Mouse (Mus musculus): ENCODE measurements at regions not wholly inside any gene's neighbourhood (a gene's known extent, or its start where the extent isn't known, plus 50 kb on each side); places are given as distances from the start of the nearest gene placed in this dataset.

DNA sequence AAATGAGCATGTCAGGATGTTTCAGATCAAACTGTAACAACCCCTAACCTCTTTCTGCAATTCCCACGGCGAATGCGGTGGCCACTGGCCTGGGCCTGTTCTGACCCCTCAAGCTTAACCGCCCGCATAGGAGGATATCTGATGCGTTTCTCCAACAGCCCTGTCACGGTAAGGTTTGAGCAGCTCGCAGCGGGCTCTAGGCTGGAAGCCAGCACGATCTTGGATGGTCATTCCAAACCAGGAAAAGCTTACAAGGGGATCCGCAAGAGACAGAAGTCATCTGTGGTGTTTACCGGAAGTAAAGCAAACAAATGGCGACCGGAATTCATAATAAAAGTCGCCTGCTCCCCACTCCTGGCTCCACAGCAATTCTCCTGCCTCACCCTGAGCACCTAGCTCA lies 281.7 kb downstream of the Pdcd6ip start:
- no peak for ATAC-seq
- DNase-seq (ENCODE audit: low read depth, low spot score): no peak
- H3K27me3 ChIP-seq: no peaks in the 10 kb centered on the region
- ChIA-PET POLR2A (no interaction called here), CTCF (no interaction called here)
- TF ChIP-seq CTCF (IDR thresholded peaks at IDR 0.05): no peak
- in situ Hi-C loops (cut with MboI; ENCODE audit: low pct_unique_long_range_greater_than_20kb): no loop called here

DNA sequence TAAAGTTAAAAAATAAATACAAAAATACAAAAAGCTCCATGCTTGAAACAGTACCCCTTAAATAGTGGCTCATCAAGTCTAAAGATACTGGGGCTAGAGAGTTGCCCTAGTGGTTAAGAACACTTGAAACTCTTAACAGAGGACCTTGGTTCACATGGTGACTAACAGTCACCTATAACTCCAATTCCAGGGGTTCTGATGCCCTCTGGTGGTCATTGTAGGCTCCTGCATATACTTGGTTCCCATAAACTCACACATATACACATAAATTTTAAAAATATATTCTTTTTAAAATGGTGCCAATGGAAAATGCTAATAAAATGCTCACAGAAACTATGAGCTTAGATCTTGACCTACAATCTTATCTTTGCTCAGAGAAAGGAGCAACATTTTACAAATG lies 286.4 kb downstream of the Pdcd6ip start:
- ChIA-PET CTCF (interaction anchor here (1.2 to 1.6 kb wide), 2 partner anchors 10 to 24 kb away, joined by 4 read pairs; no protein-coding TSS in a partner anchor), POLR2A (no interaction called here)
- ATAC-seq (no peak), DNase-seq (ENCODE audit: low read depth, low spot score) (no peak)
- in situ Hi-C loops (cut with MboI; ENCODE audit: low pct_unique_long_range_greater_than_20kb): no loop called here
- peak; percentile 57 for TF ChIP-seq CTCF (IDR thresholded peaks at IDR 0.05)
- no peaks in the 10 kb centered on the region for H3K27me3 ChIP-seq

DNA sequence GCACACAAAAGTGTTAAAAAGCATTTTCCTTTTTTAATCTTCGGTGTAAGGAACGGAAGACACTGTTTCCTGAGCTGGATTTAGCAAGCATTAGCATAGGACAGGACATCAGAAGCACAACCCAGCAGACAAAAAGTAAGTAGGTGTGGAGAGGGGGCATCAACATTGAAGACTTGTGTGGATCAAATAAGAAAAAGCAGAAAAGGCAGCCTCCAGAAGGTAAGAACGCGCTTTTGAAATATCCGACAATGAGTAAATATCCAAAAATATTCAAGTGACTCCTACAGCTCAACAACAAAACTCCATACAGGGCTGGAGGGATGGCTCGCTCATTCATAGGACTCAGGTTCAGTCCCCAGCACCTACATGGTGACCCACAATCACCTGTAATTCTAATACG lies 286.9 kb downstream of the Pdcd6ip start:
- H3K27me3 ChIP-seq: no peaks in the 10 kb centered on the region
- in situ Hi-C loops (cut with MboI; ENCODE audit: low pct_unique_long_range_greater_than_20kb): no loop called here
- no peak for TF ChIP-seq CTCF (IDR thresholded peaks at IDR 0.05)
- ChIA-PET POLR2A (no interaction called here), CTCF (interaction anchor here (1.2 to 1.6 kb wide), 3 partner anchors 11 to 25 kb away, joined by 4 read pairs; no protein-coding TSS in a partner anchor)
- DNase-seq (ENCODE audit: low read depth, low spot score) (no peak), ATAC-seq (no peak)

DNA sequence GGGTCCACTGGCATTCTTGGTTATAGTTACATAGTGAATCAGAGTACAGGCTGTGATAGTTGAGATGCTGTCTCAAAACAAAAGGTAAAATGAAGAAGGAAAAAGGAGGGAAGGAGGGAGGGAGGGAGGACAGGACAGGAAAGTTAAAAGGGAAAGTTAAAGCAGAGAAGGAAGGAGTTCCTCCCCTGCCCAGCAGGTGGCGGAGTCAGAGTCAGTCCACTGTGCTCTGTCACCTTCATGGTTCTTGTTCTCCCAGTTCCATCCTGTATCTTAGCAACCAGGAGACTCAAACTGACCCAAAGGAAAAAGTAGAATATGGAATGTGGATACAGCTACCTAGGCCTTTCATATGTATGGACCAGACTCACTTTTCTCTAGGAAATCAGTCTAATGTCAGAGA lies 288.3 kb downstream of the Pdcd6ip start:
- ChIA-PET POLR2A (no interaction called here), CTCF (interaction anchor here (0.8 to 1.6 kb wide), 5 partner anchors 8 to 213 kb away, joined by 3 to 4 read pairs (median 4); no protein-coding TSS in a partner anchor)
- peak; percentile 83 for TF ChIP-seq CTCF (IDR thresholded peaks at IDR 0.05)
- no peak for DNase-seq (ENCODE audit: low read depth, low spot score)
- in situ Hi-C loops (cut with MboI; ENCODE audit: low pct_unique_long_range_greater_than_20kb): no loop called here
- no peaks in the 10 kb centered on the region for H3K27me3 ChIP-seq
- ATAC-seq: peak; percentile 54

DNA sequence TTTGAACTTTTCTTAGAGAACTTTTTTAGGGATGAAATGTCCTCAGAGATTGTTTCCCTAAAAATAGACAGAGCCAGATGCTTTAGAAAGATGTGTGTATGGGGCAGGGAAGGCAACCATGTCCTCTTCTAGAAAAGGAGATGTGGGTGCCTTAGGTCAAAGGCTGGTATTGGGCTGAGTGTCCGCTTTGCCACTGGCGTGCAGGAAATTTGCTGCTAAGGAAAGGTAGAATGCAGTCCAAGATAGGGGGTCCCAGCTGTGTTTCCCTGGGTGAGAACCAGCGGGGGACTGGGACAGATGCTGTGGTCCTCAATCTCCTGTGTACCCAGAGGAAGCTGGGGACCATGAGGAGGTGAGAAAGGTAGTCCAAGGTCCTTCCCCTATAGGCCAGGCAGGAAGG lies 291.0 kb downstream of the Pdcd6ip start:
- CTCF ChIA-PET: no interaction called here
- in situ Hi-C loops (cut with MboI; ENCODE audit: low pct_unique_long_range_greater_than_20kb): no loop called here
- H3K27me3 ChIP-seq: no peaks in the 10 kb centered on the region
- ATAC-seq (no peak), DNase-seq (ENCODE audit: low read depth, low spot score) (no peak)
- TF ChIP-seq CTCF (IDR thresholded peaks at IDR 0.05): no peak
- POLR2A ChIA-PET: no interaction called here

DNA sequence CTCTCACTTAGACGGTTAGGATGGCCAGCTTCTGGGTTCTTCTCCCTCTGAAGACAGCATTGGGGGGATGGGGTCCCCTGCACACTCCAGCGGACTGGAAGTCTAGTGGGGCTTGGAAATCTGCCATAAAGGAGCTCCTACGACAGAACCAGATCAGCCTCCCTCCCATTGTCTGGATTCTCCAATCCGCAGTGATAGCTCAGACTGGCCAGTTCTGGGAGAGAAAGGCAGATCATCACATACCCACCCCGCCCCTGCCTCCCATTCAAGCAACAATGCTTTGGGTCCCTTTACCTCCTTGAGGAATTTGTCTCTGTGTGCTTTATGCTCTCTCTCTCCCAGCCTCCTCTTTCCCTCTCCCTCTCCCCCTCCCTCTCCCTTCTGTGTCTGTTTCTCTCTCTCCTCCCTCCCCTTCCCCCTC lies 292.5 kb downstream of the Pdcd6ip start:
- in situ Hi-C loops (cut with MboI; ENCODE audit: low pct_unique_long_range_greater_than_20kb): no loop called here
- POLR2A ChIA-PET: no interaction called here
- CTCF ChIA-PET: no interaction called here
- no peak for TF ChIP-seq CTCF (IDR thresholded peaks at IDR 0.05)
- DNase-seq (ENCODE audit: low read depth, low spot score) (no peak), ATAC-seq (no peak)
- no peaks in the 10 kb centered on the region for H3K27me3 ChIP-seq

DNA sequence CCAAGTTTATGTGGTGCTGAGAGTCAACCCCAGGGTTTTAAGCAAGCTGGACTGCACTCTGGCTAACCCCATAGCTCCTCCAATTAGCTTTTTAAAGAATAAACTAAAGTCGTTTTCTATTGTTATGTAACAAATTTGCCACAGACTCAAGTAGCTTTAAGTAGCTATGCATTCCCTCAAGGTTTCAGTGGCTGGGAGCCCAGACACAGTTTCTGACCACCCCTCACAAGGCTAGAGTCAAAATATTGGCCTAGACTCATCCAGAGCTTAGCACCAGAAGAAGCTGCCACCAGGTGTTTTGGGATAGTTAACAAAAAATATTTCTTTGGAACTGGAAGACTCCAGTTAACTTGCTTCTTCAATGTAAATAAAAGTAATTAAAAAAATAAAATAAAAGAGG lies 293.4 kb downstream of the Pdcd6ip start:
- no peak for DNase-seq (ENCODE audit: low read depth, low spot score)
- no peaks in the 10 kb centered on the region for H3K27me3 ChIP-seq
- ATAC-seq: no peak
- ChIA-PET CTCF (no interaction called here), POLR2A (no interaction called here)
- TF ChIP-seq CTCF (IDR thresholded peaks at IDR 0.05): no peak
- in situ Hi-C loops (cut with MboI; ENCODE audit: low pct_unique_long_range_greater_than_20kb): no loop called here

DNA sequence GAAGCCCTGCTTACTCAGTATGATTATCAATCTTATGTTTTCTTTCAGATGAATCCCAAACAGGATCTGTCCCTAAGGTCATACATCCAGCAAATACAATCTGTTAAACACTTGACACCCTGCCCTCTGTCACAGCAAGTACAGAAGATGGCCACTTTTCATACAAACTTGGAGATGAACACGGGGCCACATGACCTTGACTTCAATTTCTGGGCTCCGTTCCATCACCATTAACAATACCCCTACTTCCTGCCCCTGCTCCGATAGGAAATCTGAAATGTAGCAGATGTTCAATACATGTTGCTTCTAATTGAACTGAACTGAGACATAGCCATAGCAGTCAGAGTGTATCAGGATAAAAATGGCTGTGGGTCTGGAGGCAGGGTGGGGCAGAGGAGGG lies 294.2 kb downstream of the Pdcd6ip start:
- H3K27me3 ChIP-seq: no peaks in the 10 kb centered on the region
- in situ Hi-C loops (cut with MboI; ENCODE audit: low pct_unique_long_range_greater_than_20kb): no loop called here
- DNase-seq (ENCODE audit: low read depth, low spot score) (no peak), ATAC-seq (no peak)
- CTCF ChIA-PET: no interaction called here
- POLR2A ChIA-PET: no interaction called here
- TF ChIP-seq CTCF (IDR thresholded peaks at IDR 0.05): no peak

DNA sequence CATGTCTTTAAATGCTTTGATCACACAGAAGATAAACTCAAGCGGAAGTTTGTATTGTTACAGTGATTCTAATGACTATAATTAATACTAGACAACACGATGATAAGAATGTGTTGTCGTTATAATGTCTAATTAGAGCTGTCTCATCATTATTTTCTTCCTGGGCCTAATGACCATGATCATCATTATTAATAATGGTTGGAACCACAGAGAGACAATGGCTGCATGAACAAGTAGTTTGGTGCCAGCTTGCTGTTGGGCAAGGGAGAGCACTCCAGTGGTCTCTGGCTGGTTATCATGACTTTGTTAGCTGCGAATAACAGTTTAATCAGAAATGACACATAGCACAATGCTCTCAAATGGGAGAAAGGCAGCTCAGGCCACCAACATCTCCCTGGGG lies 296.4 kb downstream of the Pdcd6ip start:
- CTCF ChIA-PET: no interaction called here
- in situ Hi-C loops (cut with MboI; ENCODE audit: low pct_unique_long_range_greater_than_20kb): no loop called here
- no peak for ATAC-seq

DNA sequence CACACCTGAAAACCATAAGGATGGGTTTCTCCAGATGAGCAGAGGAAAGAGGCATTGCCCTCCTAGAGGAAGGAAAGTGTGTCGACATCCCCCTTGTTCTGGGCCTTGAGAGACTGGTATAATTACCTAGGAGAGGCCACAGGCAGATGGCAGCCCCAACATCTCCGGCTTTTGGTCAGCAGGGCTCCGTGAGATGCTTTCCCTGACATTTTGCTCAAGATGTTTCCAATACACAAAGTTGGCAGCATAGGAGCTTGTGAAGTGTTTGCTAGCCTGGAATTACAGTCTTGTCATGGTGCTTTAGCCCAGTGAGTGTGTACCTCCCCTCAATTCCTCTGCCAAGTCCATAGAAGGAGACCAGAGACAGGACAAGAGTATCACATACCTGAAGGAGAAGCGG lies 299.5 kb downstream of the Pdcd6ip start:
- in situ Hi-C loops (cut with MboI; ENCODE audit: low pct_unique_long_range_greater_than_20kb): no loop called here
- TF ChIP-seq CTCF (IDR thresholded peaks at IDR 0.05): no peak
- no peaks in the 10 kb centered on the region for H3K27me3 ChIP-seq
- DNase-seq (ENCODE audit: low read depth, low spot score) (no peak), ATAC-seq (no peak)
- POLR2A ChIA-PET: no interaction called here
- CTCF ChIA-PET: no interaction called here

More for the DNA sequence above, 296.4 kb downstream of the Pdcd6ip start:
- POLR2A ChIA-PET: interaction anchor here (0.6 kb wide), 1 partner anchor 384 kb away, joined by 3 read pairs; no protein-coding TSS in a partner anchor
- no peak for DNase-seq (ENCODE audit: low read depth, low spot score)
- TF ChIP-seq CTCF (IDR thresholded peaks at IDR 0.05): no peak
- H3K27me3 ChIP-seq: no peaks in the 10 kb centered on the region

DNA sequence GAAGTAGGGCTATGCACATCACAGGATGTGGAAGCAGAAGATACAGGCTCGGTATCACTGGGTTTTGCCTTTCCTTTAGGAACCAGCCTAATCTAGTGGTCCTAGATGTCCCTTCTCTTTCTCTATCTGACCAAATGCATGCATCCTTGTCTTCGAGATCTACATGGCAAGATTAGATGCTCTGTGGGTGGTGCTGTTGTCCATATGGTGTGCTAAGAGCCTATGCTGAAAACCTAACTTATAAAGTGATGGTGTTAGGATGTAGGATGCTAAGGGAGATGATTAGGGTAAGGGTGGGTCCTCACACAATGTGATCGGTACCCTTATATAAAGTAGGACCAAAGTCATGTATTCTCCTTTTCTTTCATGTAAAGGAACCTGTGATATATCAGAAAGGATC lies 313.7 kb downstream of the Pdcd6ip start:
- POLR2A ChIA-PET: no interaction called here
- DNase-seq (ENCODE audit: low read depth, low spot score): no peak
- H3K27me3 ChIP-seq: no peaks in the 10 kb centered on the region

DNA sequence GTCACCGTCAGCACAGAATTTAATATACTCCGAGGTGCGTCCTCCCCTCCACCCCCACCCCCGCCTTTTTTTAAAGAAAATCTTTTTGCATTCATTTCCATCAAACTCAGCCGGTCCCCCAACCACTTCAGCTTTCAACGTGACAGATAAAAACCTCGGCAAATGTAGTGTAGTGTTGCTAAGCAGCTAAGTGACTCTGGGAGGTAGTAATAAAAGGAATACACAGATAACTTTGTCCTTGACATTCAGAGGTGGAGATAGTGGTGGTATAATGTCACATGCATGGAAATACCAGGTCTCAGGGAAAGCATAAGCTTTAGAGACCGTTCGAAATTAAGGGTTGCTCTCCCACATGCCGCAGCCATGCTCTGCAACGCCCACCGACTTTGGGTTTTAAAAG lies 320.7 kb downstream of the Pdcd6ip start:
- no peak for ATAC-seq
- no peaks in the 10 kb centered on the region for H3K27me3 ChIP-seq
- TF ChIP-seq CTCF (IDR thresholded peaks at IDR 0.05): no peak
- in situ Hi-C loops (cut with MboI; ENCODE audit: low pct_unique_long_range_greater_than_20kb): no loop called here
- ChIA-PET POLR2A (interaction anchor here (0.6 kb wide), 1 partner anchor 12 kb away, joined by 5 read pairs; no protein-coding TSS in a partner anchor), CTCF (no interaction called here)
- DNase-seq (ENCODE audit: low read depth, low spot score): no peak

More for the DNA sequence above, 313.7 kb downstream of the Pdcd6ip start:
- in situ Hi-C loops (cut with MboI; ENCODE audit: low pct_unique_long_range_greater_than_20kb): no loop called here
- no peak for ATAC-seq
- CTCF ChIA-PET: interaction anchor here (1.1 kb wide), 1 partner anchor 8 kb away, joined by 3 read pairs; no protein-coding TSS in a partner anchor
- TF ChIP-seq CTCF (IDR thresholded peaks at IDR 0.05): no peak
